Mouse (Mus musculus) hindbrain, embryonic 15.5 days (tissue): ENCODE measurements around the gene Hrh3. TPM values are rescaled to one million over a fixed set of nuclear protein-coding genes. Genes with fewer than 3 reads are reported as not detected.

ENCODE experiments used
- ATAC-seq: fragments of 200-750 bp; cut with Nextera tagmentation; 2 replicates; pipeline ENCODE4 v1.8.0; 2017; ENCODE audit warnings: low read depth, moderate number of reproducible peaks, moderate TSS enrichment; ENCODE audit not compliant: low FRiP score
- H3K27ac ChIP-seq: fragments of 300-500 bp; sonication (generic); replicated peaks from 2 replicates; pipeline ENCODE4 v1.5.1; 2015; ENCODE audit warnings: mild to moderate bottlenecking, inconsistent platforms
- H3K27me3 ChIP-seq: fragments of 300-500 bp; sonication (generic); 2 replicates; pipeline ENCODE4 v1.6.1; 2015; ENCODE audit warnings: control low read depth, inconsistent platforms
- H3K36me3 ChIP-seq: fragments of 300-500 bp; sonication (generic); 2 replicates; pipeline ENCODE4 v1.6.1; 2015; ENCODE audit warnings: control low read depth, inconsistent platforms
- H3K4me1 ChIP-seq: fragments of 300-500 bp; sonication (generic); replicated peaks from 2 replicates; pipeline ENCODE4 v1.6.1; 2015; ENCODE audit warnings: control low read depth, inconsistent platforms
- H3K4me2 ChIP-seq: fragments of 300-500 bp; sonication (generic); 2 replicates; pipeline ENCODE4 v1.6.1; 2015; ENCODE audit warnings: moderate library complexity, mild to moderate bottlenecking, inconsistent platforms
- H3K4me3 ChIP-seq: fragments of 300-500 bp; sonication (generic); 2 replicates; pipeline ENCODE4 v1.5.1; 2015; ENCODE audit warnings: mild to moderate bottlenecking, inconsistent platforms
- H3K9ac ChIP-seq: fragments of 300-500 bp; sonication (generic); 2 replicates; pipeline ENCODE4 v1.6.1; 2015; ENCODE audit warnings: inconsistent platforms
- H3K9me3 ChIP-seq: fragments of 300-500 bp; sonication (generic); 2 replicates; pipeline ENCODE4 v1.6.1; 2016; ENCODE audit warnings: control low read depth, inconsistent platforms
- whole genome bisulfite sequencing: fragments of 180-500 bp; shearing (Covaris S2); methylation state at CpG from one replicate; pipeline ENCODE4 v1.1.7; 2015; 5-methylcytosine and 5-hydroxymethylcytosine counted together
- polyA plus RNA-seq: library from polyadenylated mRNA; unstranded; fragments of >200 nt; fragmentation: Nextera tagmentation; extraction: Ambion mirVana; gene quantifications from 2 replicates; pipeline ENCODE4 v1.2.1, GENCODE M21; 2015

Gene Hrh3
- polyA plus RNA-seq, 1 experiment from 2014 or later: 2.6 TPM

DNA sequence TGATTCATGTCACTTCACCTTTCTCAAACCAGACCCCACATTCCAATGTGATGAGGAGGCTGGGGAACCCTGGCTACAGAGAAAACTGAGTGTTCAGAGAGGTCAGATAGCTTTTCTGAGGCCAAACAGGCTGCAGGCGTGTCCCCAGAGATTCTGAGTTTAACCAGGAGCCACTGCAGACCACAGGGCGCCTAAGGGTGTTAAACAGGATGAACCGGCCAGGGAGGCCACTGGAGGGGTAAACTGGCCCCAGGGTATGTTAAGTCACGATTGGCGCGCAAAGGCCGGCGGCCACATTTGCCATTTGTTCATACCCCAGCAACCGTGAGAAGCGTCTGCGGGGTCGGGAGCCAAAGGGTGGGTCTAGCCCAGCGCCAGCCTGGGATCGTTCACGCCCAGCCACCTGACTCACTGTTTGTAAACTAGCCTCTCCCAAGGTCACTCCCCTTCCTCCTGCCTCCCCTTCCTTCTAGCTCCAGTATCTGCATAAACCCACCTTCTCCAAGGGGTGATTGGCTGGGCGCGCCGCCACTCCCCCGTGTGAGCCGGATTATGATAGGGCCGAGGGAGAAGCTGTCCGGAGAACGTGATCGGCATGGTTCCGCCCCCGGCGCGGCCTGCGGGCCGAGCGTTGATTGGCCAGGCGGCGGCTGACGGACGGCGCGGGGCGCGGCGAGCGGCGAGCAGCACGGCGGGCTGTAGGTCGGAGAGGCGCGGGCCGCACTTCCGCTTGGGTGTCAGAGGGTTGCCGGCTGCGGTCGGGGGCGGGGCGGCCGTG is 14.6 kb upstream of the Hrh3 start, which contains the start of gene Osbpl2:
Gene Osbpl2, plus strand, starts transcription at position 646 of the 778 bp plus-strand sequence.
- peaks cover 60% of the 10 kb centered on the region for H3K4me1 ChIP-seq
- 1% methylated on average over 50 of the region's 55 CpGs for WGBS

DNA sequence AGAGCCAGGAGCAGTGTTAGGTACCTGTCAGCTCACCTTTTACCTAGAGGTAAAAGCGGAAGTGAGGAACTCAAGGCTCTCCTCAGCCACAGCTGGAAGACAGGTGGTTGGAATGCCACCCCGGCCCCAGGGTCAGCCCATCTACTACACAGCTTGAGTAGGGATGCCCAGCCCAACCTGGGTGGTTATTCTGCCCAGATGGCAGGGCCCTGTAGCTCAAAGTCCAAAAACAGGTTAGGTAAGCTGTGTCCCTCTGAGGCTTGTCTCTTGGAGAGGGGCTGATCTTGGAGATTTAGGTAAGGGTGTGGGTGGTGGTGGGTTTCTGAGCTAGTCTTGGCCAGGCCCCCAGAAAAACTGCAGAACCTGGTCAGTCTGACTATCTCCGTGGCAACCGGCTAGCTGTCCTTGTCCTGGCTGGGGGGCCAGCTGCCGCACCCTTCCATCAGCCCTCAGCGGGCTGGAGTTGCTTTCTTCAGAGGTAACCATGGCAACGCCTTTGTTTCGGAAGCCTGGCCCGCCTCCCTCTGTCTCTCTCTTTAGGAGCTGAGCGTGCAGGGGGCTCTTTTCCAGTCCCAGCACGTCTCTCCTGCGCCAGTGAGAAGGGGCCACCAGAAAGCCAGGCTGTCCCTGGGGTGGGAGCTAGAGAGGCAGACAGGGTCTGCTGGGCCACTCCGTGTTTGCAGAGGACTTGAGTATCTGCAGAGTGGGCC is 13.4 kb upstream of the Hrh3 start:
- peak overlapping the region; percentile 67 for H3K27ac ChIP-seq
- WGBS: 7% methylated on average over 13 of the region's 13 CpGs
- H3K36me3 ChIP-seq: no peaks in the 10 kb centered on the region
- no peaks in the 10 kb centered on the region for H3K9me3 ChIP-seq
- H3K4me3 ChIP-seq: no peak overlapping the region
- peaks cover 60% of the 10 kb centered on the region for H3K4me1 ChIP-seq
- ATAC-seq: peak; percentile 38
- H3K27me3 ChIP-seq: no peaks in the 10 kb centered on the region
- peak overlapping the region; percentile 98 for H3K4me2 ChIP-seq
- peak overlapping the region; percentile 9 for H3K9ac ChIP-seq

More for the DNA sequence above, 14.6 kb upstream of the Hrh3 start, which contains the start of gene Osbpl2:
- H3K9me3 ChIP-seq: no peaks in the 10 kb centered on the region
- H3K4me3 ChIP-seq: peak within 1 kb of the TSS; percentile 94
- peak within 1 kb of the TSS; percentile 84 for H3K9ac ChIP-seq
- peak within 1 kb of the TSS; percentile 79 for H3K27ac ChIP-seq
- peak within 1 kb of the TSS; percentile 98 for H3K4me2 ChIP-seq
- peak; percentile 98 for ATAC-seq
- H3K36me3 ChIP-seq: peaks cover 5% of the 10 kb centered on the region
- H3K27me3 ChIP-seq: no peaks in the 10 kb centered on the region

DNA sequence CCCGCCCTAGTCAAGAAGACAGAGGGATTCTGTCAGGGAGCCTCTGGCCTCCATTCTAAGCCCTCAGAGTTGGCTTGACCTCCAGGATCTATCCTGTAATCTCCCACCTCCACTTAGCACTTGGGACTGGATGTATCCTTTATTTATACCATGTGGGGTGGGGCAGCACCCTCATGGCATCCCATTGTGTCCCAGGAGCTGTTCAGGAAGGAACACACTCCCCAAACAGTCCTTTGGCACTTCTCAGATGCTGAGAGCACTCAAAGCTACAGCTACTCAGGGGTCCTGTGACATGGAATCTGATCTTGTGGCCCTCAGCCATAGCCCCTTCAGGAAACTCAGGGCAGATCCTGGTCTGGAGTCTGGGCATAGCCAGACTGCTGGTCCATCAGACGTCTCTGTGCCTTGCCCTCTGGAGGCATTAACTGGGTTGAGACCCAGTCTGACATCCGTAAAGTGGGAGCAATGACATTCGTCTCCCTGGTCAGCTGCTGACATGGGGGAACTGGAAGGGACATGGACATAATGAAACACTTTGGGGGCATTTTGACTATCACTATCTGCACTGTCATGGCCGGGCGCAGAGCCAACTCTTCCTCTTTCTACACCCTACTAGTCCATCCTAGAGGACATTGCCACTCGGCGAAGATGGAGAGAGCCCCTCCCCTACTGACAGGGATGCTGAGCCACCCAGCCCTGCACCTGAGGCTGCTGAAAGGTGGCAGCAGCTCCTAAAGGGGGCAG is 12.6 kb upstream of the Hrh3 start:
- Histone ChIP-seq H3K4me2 (no peak overlapping the region), H3K9me3 (no peaks in the 10 kb centered on the region), H3K4me1 (peaks cover 60% of the 10 kb centered on the region), H3K4me3 (no peak overlapping the region), H3K27me3 (no peaks in the 10 kb centered on the region), H3K9ac (no peak overlapping the region), H3K27ac (peak overlapping the region; percentile 15; the same call in 1 of the 2 replicates), H3K36me3 (no peaks in the 10 kb centered on the region)
- ATAC-seq: no peak
- WGBS: 67% methylated on average over 8 of the region's 8 CpGs

DNA sequence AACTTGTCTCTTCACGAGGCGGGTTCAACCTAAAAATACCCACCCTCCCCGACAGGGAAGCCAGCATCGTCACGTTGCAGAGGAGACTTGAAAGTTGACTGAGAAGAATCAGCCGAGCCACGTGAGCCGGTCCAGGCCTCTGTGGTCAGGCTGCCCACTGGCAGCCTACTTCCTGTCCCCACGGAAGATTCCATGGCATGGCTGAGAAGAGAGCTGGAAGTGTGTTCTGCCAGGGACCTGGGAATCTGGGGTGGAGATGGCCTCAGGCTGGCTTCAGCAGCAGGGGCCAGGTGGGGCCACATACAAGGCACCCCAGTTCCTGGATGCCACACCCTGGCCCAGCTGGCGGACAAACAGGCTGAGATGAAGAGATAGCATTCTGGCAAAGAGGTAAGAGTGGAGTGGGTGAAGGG is 11.8 kb upstream of the Hrh3 start:
- Histone ChIP-seq H3K36me3 (no peaks in the 10 kb centered on the region), H3K4me1 (peaks cover 58% of the 10 kb centered on the region), H3K27ac (no peak overlapping the region), H3K4me2 (no peak overlapping the region), H3K27me3 (no peaks in the 10 kb centered on the region), H3K9ac (no peak overlapping the region), H3K4me3 (no peak overlapping the region), H3K9me3 (no peaks in the 10 kb centered on the region)
- 66% methylated on average over 10 of the region's 10 CpGs for WGBS
- ATAC-seq: no peak

GRCm38 (mm10) chr2:180115279-180115678 is 11.0 kb upstream of the Hrh3 start:
- Histone ChIP-seq H3K27ac (peak overlapping the region; percentile 40), H3K9ac (no peak overlapping the region), H3K27me3 (no peaks in the 10 kb centered on the region), H3K4me1 (peaks cover 50% of the 10 kb centered on the region), H3K9me3 (no peaks in the 10 kb centered on the region), H3K4me2 (no peak overlapping the region), H3K36me3 (no peaks in the 10 kb centered on the region), H3K4me3 (no peak overlapping the region)
- whole genome bisulfite sequencing: 39% methylated on average over 6 of the region's 6 CpGs
- no peak for ATAC-seq

- Histone ChIP-seq H3K4me3 (no peak overlapping the region), H3K27ac (peak overlapping the region; percentile 26; the same call in 1 of the 2 replicates), H3K4me2 (no peak overlapping the region), H3K4me1 (peaks cover 44% of the 10 kb centered on the region), H3K9me3 (no peaks in the 10 kb centered on the region), H3K9ac (no peak overlapping the region), H3K36me3 (no peaks in the 10 kb centered on the region), H3K27me3 (no peaks in the 10 kb centered on the region)
- ATAC-seq: no peak
- WGBS: 46% methylated on average over 17 of the region's 17 CpGs
These were observed 9.9 kb upstream of the Hrh3 start for GRCm38 (mm10) chr2:180113909-180114890.

DNA sequence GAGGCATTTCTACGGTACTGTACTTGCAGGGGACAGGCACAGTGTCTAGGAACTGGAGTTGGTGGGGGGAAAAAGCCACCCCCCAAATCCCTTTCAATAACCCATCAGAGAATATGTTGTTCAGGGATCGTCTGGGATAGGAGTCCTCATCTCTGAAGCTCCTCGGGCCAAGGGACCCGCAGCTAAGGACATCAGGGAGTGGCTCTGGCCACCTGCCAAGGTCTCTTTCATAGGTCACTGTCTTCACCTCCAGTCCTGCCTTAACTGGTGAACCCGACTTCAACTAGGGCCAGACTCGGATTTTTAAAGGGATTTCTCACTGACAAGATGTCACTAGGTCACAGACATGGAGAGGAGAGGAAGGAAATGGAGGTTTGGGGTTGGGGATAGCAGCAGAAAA is 4.0 kb upstream of the Hrh3 start:
- Histone ChIP-seq H3K4me2 (no peak overlapping the region), H3K9ac (no peak overlapping the region), H3K9me3 (no peaks in the 10 kb centered on the region), H3K27me3 (peaks cover 15% of the 10 kb centered on the region), H3K27ac (no peak overlapping the region), H3K36me3 (no peaks in the 10 kb centered on the region), H3K4me3 (no peak overlapping the region), H3K4me1 (peaks cover 13% of the 10 kb centered on the region)
- ATAC-seq: no peak
- whole genome bisulfite sequencing: 62% methylated on average over 6 of the region's 6 CpGs

DNA sequence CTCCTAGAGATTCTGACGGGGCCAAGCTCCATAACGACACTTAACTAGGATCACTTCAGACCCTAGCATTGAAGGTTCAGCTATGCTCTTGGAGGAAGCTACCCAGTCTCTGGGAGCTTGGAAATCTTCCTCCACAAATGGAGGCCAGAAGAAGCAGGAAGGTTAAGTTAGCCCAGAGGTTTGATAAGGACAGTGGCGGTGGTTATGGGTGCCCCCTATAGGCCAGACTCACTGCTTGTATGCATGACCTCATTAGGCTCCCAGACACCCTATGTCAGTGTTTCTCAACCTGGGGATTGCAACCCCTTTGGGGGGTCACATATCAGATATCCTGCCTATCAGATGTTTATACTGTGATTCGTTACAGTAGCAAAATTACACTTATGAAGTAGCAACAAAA is 2.8 kb upstream of the Hrh3 start:
- Histone ChIP-seq H3K4me1 (peaks cover 22% of the 10 kb centered on the region), H3K36me3 (no peaks in the 10 kb centered on the region), H3K9ac (no peak overlapping the region), H3K9me3 (no peaks in the 10 kb centered on the region), H3K27ac (no peak overlapping the region), H3K27me3 (peaks cover 25% of the 10 kb centered on the region), H3K4me2 (no peak overlapping the region), H3K4me3 (no peak overlapping the region)
- no peak for ATAC-seq
- WGBS: 68% methylated on average over 4 of the region's 4 CpGs

- Histone ChIP-seq H3K9me3 (no peaks in the 10 kb centered on the region), H3K4me2 (no peak overlapping the region), H3K9ac (no peak overlapping the region), H3K27me3 (peaks cover 28% of the 10 kb centered on the region), H3K36me3 (no peaks in the 10 kb centered on the region), H3K4me1 (peaks cover 22% of the 10 kb centered on the region), H3K4me3 (no peak overlapping the region), H3K27ac (no peak overlapping the region)
- 0 out of 2 replicates have a peak, but pooled peaks have one; percentile 10 for ATAC-seq
- WGBS: 23% methylated on average over 8 of the region's 8 CpGs
These were observed 1.3 kb upstream of the Hrh3 start for GRCm38 (mm10) chr2:180105441-180106190.

DNA sequence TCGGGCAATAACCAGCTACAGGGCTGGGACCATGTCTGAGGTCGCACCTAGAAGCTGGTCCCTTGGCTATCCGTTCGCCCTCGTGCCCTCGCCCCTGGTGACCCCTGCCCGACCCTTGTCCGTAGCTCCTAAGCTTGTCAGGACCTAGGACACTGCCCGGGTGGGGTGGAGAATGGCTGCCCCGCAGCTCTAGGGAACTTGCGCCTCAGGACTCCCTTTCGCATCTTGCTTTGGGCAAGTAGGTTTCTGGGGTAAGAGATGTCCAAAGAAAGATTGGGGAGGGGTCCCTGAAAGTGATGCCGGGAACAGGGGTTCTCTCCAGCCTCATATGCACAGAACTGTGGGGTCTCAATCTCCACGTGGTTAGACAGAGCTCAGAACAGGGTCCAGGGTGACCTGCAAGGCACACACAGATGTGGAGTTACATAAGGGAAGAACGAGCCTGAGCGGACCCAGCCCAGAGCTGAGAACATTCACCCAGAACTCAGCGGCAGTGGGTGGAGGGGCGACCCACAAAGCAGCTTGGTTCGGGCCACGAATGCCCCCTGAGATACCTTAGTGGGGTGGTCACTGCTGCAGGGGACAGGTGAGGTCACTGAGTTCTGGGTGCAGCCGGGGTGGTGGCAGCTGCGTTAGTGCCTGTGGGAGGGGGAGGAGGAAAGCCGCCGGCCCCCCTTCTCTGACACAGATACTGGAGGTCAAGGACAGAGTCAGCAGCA is 530 bp upstream of the Hrh3 start:
- peak overlapping the region; percentile 34; the same call in 1 of the 2 replicates for H3K9ac ChIP-seq
- H3K4me2 ChIP-seq: peak overlapping the region; percentile 90
- WGBS: 7% methylated on average over 24 of the region's 24 CpGs
- peaks cover 31% of the 10 kb centered on the region for H3K27me3 ChIP-seq
- H3K4me1 ChIP-seq: peaks cover 26% of the 10 kb centered on the region
- H3K36me3 ChIP-seq: no peaks in the 10 kb centered on the region
- peak overlapping the region; percentile 45 for H3K4me3 ChIP-seq
- ATAC-seq: no peak
- H3K27ac ChIP-seq: no peak overlapping the region
- H3K9me3 ChIP-seq: no peaks in the 10 kb centered on the region
